Mouse (Mus musculus) testis, postnatal 14 days (tissue): ENCODE data around the gene Ovol1.

Experiments
- DNase-seq: peaks from one replicate; pipeline ENCODE4 v3.0.0; 2021; ENCODE audit warnings: low spot score

The Ovol1 gene

DNA sequence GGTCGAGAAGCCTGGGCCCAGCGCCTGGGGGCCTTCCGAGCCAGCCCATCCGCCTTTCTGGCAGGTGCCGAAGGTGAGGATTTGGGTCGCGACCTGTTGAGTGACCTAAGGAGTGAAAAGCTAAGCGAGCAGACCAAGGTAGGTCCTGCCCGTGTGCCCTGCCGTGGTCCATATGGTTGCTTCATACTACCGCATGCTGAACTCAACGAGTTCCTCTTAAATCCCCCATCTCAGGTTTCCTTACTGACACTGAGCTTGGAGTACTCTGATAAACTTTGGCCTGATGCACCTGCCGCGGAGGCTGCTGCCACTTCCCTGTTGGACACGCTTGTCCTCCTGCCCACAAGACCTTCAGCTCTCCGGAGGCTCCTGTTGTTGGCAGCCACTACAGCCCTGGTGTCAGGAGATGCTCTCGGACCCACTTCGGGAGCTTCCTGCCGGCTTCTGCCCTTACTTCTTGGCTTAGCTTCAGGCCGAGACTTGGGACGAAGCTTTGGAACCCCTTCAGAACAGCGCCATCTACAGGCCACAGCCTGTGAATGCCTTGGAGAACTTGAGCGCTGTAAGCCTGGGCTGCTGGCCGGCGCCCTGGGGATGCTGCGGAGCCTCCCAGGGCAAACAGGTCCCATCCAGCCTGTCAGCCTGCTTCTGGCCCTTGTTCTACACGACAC is 8.2 kb upstream of the Ovol1 start:
- peak; percentile 84 for DNase-seq

DNA sequence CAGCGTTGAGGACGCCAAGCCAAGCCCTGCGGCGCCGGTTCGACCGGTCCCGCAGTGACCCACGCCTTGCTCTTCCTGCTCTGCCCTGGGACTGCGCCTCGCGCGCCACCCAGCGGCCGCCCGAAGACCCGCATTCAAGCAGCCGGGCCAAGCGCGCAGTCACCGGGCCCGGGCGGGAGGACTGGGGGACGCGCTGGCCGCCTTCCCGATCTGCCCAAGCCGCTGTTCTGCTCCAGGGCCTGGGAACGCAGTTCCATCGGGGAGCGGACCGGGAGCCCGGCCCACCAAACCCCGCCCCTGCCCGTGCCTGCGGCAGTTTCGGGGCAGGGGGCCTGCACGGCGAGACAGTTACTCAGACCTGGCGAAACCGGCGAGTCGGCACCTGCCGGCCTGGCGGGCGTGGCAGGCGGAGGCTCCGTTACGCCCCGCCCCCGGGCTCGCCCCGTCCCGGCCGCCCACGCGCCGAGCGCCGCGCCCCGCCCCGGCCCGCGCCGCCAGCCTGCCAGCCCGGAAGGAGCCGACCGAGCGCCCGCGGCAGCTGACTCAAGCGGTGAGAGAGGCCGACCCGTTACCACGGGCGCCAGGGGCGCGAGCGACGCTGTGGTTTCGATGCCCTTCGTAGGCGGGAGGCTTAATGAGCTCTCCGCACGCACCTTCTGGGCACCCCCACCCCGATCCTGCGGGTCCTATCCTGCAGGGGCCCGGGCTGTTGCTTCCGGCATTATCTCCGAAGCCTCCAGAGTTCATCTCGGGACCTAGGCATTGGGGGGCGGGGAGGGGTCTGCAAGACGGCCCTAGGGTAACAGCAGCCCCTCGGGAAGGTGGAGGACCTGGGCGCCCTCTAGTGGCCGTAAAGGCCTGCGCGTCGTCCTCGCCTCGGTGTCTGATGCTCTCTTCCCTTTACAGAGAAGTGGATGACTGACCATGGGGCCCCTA is 7.4 kb upstream of the Ovol1 start, which contains the start of gene Ap5b1:
Gene Ap5b1, plus strand, starts transcription at position 492 of the 936 bp plus-strand sequence.
- DNase-seq, result peak; percentile 87

DNA sequence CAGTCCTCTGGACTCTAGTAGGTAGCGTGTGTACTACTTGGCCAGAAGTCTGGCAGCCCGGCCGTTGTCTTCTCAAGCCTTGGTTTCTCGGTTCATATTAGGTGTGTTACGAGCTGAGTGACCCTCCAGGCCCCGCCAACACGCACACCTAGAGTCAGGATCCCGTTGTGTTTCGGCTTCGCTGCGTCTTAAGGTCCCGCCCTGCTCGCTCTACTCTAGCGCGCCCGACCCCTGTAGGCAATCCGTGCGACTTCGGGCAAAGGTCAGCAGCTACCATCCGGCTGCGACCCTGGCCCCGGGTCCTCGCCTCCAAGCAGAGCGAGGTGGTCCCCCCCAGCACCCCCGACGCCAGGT is 6.7 kb upstream of the Ovol1 start:
- no peak for DNase-seq

DNA sequence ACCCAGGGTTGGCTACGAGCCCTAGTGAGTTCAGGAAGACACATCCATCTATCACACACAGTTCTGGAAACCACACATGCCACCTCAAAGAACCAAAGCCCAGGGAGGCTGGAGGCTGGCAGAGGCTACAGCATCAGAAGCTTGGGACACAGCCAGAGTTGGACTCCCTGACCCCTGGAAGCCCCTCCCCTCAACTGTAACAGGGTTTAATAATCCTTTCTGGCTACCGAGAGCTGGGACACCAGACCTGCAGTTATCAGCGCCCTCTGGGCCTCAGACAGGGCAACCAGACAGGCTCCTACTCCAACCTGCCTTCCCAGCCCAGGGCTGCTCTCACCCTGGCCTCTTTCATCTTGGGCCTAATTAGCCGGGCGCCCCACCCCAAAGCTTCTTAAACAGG is 5.9 kb upstream of the Ovol1 start:
- no peak for DNase-seq

DNA sequence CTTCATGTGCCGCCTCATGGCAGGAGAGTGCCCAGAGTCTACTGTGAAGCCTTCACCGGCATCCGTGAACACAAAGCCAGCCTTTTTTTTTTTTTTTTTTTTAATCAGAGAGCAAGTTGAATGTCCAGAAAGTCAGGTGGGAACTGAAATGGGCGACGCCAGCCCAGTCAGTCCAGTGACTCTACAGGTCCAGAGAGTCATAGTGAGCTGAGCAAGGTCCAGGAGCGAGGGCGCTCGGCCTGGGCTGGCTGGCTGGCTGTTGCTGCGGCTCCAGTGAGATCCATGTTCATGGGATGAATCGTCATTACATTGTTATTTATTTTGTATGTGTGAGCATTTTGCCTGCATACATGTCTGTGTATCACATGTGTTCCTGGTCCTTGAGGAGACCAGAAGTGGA is 2.3 kb upstream of the Ovol1 start:
- no peak for DNase-seq

DNA sequence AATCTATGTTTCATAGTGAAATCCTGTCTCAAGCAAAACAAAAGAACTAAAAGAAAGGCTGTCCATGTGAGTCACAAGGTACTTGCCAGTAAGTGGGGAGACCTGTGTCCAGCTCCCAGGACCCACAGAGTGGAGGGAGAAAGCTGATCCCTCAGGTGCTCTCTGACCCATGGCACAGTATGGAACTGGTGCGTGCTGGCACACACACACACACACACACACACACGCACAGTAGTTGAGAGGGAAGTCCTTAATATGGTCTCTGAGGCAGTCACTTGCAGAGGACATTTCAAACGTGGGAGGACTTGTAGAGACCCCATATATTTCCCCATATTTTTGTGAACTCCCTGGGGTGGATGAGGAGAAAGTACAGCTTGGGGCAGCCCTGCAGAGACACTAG is 1.4 kb upstream of the Ovol1 start:
- no peak for DNase-seq

DNA sequence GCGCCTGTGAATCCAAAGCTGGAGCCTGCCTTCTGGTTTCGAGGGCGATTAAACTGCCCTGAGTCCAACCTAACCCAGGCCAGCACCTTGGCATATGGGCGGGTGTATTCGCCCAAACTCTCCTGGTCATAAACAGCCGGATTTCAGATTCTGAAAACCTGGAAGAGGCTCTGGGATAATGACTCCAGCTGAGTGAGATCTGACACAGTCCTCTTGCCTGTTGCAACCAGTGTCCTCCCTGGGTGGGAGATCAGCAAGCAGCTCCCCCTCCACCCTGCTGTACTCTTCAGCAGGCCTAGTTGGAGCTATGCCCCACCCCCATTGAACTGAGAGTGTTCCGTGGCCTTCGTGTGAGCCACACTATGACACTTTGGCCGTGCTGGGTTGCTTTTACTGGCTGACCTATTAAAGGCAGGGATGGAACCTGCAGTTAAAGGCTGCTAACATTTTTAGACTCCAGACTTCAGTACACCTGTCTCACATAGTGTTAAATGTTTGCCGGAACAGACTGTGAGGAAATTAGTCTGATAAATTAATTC is 875 bp upstream of the Ovol1 start:
- DNase-seq, result no peak

DNA sequence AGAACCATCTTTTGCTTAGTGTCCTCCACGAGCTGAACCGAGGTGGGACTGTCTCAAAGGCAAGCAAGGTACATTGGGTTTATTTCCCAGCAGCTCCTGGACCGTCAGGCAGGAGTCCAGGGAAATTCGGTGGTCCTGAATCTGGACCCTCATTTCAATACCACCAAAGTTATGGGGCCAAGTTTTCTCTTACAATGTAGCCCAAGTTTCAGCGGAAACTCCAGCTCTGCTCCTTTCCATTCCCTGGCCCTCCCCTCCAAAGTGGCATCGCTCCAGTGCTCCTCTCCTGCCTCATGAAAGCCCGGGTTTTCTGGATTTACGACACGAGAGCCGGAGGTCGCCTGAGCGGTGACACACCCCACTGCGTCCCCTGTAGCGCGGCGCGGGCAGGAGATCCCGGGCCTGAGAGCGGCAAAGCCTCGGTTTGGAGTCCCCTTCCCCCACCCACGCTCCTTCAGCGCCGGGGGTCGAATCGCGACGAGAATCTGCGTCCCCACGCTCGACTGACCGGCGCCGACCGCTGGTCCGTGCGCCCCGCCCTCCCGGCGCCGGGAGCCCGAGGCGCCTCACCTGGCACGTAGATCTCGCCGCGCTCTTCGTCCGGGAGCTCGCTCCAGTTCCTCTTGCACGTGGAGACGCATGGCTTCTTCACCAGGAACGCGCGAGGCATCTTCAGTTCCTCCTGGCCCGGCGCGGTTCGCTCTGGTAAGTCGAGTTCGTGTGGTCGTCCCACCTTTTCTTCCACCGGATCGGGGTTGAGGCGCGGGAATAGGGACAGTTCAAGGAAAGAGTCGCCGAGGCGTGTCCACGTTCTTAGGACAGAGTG is 602 bp downstream of the Ovol1 start:
- DNase-seq, result peak; percentile 43

DNA sequence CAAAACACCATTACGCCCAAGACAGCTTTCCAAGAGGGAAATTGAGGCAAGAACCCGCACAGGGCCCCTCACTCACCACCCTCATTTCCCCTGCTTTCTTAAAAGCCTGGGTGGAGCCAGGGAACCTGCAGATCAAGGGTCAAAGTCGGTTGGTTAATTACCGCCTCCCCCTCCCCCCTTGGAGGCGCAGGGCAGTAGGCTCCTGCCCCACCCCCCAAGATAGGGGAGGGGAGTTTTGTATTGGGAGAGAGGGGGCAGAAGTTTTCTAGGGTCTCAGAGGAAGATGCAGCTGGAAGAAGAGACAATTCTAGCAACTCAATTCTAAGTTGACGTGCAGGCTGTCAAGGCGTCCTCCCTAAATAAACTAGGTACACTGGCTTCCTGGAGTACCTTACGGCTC is 1.2 kb downstream of the Ovol1 start:
- no peak for DNase-seq

DNA sequence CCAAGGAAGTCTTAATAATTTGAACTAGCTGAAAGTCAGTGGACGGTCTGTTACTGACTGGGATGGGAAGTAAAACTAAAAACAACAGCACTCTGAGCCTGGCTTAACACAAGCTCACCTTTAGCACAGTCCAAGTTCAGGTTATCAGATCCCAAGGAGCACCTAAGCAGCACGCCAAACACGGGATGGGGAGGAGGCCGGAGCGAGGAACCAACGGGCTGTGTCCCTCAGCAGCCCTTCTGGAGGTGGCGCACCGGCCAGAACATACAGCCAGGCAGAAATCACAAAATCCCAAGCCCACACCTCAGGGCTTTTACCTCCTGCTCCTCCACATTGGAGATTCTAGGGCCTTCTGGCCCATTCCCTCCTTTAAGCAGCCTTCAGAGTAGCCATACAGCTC is 1.7 kb downstream of the Ovol1 start:
- no peak for DNase-seq

DNA sequence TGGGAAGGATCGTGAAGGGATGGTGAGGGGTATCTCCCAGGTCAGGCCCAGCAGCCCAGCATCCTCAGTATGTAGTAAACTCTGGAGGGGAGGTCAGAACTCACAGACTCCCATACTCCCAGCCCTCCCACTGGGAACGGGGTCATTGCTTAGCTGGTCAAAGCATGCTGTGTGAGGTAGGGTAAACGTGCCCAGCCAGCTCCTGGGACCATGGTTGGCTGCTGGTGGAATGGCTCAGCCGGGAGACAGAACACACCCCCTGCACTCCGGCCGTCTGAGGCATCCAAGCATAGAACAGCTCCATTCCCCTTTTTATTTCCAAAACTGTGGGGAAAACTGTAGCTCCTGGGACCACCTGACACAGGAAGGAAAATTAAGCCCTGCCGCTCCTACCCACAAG is 2.3 kb downstream of the Ovol1 start:
- DNase-seq, result no peak

DNA sequence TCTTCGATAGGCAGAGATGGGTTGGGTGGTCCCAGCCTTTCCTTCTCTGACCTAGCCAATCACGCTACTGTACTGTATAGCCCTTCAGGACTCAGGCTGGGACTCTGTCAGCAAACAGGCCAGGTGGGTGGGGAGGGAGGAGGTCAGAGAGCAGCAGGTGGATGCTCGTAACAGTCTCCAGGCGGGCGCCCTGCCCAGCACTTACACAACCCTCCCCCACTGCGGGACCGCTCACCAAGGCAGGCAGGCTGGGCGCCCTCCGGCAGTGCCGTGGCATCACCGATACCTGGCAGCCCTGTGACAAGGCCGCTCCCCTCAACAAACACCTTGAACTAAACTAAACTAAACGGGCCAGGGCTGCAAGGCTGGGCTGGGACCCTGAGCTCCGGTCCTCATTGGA is 6.2 kb downstream of the Ovol1 start:
- DNase-seq, result no peak

DNA sequence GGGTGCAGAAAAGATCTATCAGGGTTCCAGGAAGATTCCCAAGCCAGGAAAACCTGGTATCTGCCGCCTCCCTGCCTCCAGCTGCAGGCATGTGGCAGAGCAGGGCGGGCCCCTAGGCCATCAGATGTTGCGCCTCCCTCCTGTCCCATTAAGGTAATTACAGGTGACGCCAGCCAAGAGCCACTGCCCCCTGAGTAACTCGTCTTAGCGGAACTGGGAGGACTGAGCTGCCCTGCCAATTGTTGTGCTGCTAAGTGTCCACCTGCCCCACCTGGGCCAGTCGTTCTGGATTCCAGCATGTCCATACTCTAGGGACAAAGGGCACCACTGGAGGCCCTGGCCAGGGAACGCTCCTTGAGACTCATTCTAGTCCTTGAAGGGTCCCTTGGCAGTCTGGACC is 6.6 kb downstream of the Ovol1 start:
- no peak for DNase-seq

DNA sequence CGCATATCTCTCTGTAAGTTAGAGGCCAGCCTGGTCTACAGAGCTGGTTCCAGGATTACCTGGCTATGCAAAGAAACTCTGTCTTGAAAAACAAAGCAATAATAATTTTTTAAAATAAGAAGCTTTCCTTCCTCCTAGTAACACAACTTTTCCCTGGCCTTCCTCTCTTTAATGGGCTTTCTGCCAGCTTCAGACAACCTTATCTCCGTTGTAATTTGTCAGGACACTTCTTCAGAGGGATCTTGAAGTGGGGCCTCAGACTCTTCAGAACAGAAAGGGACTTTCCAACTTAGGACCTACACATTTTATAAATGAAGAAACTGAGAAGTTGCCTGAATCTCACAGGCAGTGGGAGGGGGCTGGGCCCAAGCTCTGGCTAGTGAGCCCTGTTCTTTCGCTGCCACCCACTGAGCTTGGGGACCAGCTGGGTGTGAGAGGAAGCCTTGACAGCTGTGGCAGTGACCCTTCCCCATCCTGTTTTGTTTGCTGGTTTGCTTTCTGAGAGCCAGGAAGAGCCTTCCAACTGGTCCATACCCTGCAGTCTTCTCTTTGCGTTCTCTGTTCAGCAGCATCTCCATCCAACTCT is 12.9 kb downstream of the Ovol1 start:
- DNase-seq, result no peak

DNA sequence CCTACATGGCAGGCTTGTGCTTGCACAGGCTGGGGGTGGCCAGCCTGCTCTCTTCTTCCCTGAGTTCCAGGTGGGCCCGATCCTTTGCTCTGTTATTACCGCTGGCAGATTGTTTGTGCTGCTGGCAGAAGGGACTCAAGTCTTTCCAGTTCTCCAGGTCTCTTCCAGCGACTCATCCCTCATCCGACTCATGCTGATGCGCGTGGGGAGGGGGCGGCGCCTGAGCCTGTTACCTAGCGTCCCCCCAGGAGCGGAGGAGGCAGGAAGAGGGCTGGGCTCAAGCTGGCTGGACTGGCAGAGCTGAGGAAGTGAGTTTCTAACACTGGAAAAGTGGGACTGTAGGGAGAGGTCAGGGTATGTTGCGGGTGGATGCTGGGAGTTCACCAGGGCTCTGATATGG is 16.4 kb downstream of the Ovol1 start:
- no peak for DNase-seq

DNA sequence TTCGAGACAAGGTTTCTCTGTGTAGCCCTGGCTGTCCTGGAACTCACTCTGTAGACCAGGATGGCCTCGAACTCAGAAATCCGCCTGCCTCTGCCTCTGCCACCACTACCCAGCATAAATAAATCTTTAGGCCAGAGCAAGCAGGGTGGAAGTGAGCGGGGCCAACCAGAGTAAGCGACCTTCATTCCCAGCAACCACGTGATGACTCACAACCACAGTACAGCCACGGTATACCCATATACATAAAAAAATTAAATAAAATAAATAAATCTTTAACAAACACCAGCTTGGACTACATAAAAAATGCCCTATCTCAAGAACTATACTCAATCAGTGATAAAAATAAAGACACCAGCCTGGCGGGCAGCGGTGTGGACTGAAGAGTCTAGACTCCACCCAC is 17.1 kb downstream of the Ovol1 start:
- no peak for DNase-seq

DNA sequence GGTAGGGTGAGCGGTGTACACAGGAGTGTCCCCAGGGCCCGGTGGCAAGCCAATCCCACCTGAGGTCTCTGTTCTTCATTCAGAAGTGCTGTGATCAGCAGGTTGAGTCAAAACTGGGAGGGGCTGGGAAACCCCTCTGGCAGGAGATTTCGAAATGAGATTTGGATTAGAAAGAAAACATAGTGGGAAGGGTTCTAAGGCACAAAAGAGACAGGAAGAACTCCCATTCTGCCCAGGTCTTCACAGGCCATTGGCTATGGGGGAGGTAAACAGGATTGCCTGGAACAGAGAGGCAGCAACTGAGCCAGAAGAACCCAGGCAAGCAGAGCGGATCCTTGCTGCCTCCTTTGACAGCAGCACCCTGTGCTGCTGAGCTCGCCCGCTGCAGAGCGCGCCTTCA is 21.7 kb downstream of the Ovol1 start:
- no peak for DNase-seq

DNA sequence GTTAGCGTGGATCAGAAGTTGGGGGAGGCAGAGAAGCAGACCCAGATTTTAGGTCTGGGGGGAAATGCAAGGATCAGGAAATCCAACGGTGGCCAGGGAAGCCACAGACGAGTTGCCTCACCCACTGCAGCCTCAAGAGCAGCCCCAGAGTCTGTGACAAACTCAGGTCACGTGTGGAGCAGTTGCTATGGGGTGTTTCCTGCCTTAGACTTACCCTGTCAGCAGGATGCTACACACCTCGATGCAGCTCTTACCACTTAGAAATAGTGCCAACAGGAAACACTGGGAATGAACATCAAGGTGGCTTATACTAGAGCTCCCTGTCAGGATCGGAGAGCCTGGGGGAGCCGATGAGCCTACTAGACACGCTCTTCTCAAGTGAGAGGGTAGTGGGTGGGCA is 27.9 kb downstream of the Ovol1 start:
- DNase-seq, result no peak

DNA sequence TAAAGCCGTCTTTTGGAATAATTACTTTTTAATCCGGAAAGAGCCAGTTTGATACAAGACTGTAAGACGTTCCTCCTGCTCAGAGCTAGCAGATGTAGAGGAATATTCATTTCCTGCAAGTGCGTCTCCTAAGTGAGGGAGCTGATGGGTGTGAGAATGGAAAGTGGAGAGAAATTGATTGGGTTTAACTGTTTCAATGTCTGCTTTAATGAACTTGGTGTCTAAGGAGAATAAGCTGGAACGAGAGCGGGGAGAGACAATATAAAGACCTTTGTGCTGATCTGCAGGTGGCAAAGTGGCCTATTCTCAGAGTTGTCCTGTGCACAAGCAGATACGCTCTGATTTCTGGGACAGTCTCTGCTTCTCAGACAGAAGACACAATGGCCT is 30.3 kb downstream of the Ovol1 start:
- DNase-seq, result no peak

DNA sequence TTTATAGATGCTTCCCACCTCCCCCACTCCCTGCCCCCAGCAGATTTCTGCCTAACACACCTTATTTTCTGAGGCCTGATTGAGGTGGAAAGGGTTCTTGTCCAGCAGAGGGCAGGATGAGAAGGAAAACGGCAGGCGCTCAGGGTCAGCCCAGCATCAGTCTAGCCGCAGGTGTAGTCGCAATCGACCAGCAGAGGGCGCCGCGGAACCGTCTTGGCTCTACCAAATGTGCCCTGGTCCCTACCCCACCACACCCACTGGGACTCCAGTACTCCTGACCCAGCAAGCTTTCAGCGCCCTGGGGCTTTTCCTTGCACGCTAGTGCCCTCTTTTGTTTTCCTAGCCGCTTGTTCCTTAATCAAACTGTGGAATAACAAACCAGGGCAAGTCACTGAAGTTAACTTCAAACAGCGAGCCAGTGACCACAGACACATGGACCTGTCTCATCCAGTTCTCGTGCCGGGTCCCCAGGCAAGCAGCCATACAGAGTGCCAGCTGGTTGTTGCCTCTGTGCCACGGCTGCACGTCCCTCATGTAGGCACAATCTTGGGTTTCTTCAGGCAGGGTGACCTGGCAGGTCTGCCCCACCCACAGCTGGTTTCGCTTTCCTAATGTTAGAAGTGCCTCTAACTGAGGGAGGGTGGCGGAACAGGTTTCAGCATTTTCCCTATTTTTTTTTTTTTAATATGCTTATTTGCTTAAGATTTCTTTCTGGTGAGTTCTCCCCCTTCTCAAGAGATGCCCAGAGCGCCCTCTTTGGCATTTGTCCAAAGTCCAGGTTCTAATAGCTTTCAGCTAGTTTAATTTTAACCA is 30.9 kb downstream of the Ovol1 start:
- peak; percentile 89 for DNase-seq

DNA sequence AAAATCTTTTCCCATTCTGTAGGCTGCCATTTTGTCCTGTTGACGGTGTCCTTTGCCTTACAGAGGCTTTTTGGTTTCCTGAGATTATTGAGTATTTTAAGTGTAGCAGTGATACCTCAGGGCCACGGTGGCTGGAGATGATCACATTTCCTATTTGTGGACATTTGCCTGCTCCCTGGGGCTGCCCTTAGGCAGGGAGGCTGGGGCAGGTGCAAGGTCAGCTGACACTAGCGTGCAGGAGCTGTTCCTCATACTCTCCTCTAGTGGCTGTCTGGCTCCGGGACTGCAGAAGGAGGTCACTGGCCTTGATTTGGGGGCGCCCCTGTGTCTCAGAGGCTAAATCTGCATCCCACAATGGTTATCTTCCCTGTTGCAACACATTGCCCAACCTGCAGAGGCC is 35.2 kb downstream of the Ovol1 start:
- no peak for DNase-seq
